Mouse (Mus musculus) brown adipose tissue, adult 24 weeks (tissue): ENCODE measurements around the gene Rxrb. TPM values are rescaled to one million over a fixed set of nuclear protein-coding genes. Genes with fewer than 3 reads are reported as not detected.

Experiments
- H3K27ac ChIP-seq: fragments of 200-500 bp; replicated peaks from 2 replicates; pipeline ENCODE4 v1.5.1; 2012; ENCODE audit warnings: low read depth, mild to moderate bottlenecking, low read length
- H3K4me1 ChIP-seq: fragments of 200-500 bp; 2 replicates; pipeline ENCODE4 v1.6.1; 2012; ENCODE audit warnings: low read length, mixed read lengths; ENCODE audit not compliant: control insufficient read depth, insufficient read depth, insufficient read length
- H3K4me3 ChIP-seq: fragments of 200-500 bp; 2 replicates; pipeline ENCODE4 v1.5.1; 2012; ENCODE audit warnings: low read depth, mild to moderate bottlenecking, low read length, moderate library complexity; ENCODE audit not compliant: insufficient read depth
- polyA plus RNA-seq: library from polyadenylated mRNA; stranded (reverse); fragments of >200 nt; gene quantifications from 2 replicates; pipeline ENCODE4 v1.2.4, GENCODE M21; 2012; ENCODE audit not compliant: missing spikeins, insufficient read depth, insufficient read length

Rxrb gene
- polyA plus RNA-seq, 1 experiment: 23.6 TPM

GRCm38 (mm10) chr17:34029890-34030595 lies 1.6 kb upstream of the Rxrb start:
- H3K4me1 ChIP-seq: peaks cover 18% of the 10 kb centered on the region; the same call in 1 of the 2 replicates
- peak overlapping the region; percentile 88 for H3K4me3 ChIP-seq
- H3K27ac ChIP-seq: no peak overlapping the region

DNA sequence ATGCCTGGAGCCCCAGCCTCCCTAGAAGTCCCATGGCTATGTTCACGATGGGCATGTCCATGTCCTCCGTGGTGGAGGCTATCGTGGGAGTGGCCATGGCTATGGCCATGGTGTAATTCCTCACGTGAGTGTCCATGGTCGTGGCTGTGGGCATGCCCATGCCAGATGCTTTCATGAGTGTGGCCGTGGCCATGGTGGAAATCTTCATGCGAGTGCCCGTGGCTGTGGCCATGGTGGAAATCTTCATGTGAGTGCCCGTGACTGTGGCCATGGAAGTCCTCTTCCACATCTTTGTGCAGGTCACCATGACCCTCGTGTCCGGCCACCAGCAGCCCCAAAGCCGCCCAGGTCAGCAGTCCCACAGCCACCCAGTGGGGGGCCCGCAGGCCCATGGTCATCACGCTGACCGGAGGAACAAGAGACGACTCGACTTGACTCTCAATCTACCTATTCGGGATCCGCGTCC lies 718 bp upstream of the Rxrb start:
- Histone ChIP-seq H3K4me1 (peaks cover 18% of the 10 kb centered on the region; the same call in 1 of the 2 replicates), H3K4me3 (peak overlapping the region; percentile 88), H3K27ac (peak overlapping the region; percentile 85)

DNA sequence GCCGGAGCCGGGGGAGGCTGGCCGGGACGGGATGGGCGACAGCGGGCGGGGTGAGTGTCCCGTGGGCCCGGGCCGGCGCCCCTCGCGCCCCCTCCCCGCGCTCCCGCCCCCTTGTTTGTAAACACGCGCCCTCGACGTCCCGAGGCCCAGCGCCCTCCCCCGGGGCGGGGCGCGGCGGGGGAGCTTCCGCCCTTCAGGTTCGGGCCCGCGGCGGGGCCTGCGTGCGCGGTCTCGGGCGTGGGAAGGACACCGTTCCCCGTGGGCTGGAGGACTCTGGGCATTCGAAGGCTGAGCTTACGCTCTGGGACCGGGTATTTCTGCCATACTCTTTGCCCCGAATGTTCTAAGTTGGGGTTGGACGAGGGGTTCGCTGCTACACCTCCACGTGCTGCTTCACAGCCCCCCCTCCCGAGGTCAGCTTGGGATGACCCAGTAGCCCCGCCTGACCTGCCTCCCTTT lies 591 bp downstream of the Rxrb start:
- Histone ChIP-seq H3K4me3 (peak overlapping the region; percentile 71), H3K27ac (peak overlapping the region; percentile 80), H3K4me1 (peaks cover 15% of the 10 kb centered on the region; the same call in 1 of the 2 replicates)

GRCm38 (mm10) chr17:34032806-34033205 lies 1.2 kb downstream of the Rxrb start:
- Histone ChIP-seq H3K4me3 (peak overlapping the region; percentile 71), H3K27ac (peak overlapping the region; percentile 80), H3K4me1 (peaks cover 14% of the 10 kb centered on the region; the same call in 1 of the 2 replicates)

DNA sequence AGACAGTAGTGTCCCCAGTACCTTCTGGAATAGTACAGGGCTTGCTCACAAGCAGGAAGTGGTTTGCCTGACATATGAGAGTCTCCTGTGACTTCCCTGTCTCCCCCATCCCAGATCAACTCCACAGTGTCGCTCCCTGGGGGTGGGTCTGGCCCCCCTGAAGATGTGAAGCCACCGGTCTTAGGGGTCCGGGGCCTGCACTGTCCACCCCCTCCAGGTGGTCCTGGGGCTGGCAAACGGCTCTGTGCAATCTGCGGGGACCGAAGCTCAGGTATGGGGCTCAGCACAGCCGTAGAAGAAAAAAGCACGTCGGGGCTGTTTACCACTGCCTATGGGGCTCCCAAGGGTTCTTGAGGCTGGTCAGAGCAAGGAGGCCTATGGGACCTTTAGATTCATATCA lies 1.8 kb downstream of the Rxrb start:
- peaks cover 14% of the 10 kb centered on the region; the same call in 1 of the 2 replicates for H3K4me1 ChIP-seq

DNA sequence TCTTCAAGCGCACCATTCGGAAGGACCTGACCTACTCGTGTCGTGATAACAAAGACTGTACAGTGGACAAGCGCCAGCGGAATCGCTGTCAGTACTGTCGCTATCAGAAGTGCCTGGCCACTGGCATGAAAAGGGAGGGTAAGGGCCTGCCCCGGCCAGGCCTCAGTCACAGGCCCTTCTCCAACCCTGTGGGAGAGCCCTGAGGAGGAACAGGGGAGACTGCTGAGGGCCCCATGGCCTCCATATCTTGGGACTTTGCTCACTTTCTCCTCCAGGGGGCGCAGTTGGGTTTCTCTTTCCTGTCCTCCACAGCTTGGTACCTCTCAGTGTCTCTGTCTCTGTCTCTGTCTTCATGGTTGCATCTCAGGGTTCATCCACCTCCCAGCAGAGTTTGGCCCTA lies 2.5 kb downstream of the Rxrb start:
- H3K4me1 ChIP-seq: peaks cover 14% of the 10 kb centered on the region; the same call in 1 of the 2 replicates
- H3K27ac ChIP-seq: no peak overlapping the region
- H3K4me3 ChIP-seq: no peak overlapping the region

More for the DNA sequence above, 1.8 kb downstream of the Rxrb start:
- peak overlapping the region; percentile 71 for H3K4me3 ChIP-seq
- H3K27ac ChIP-seq: no peak overlapping the region

- Histone ChIP-seq H3K4me1 (peaks cover 5% of the 10 kb centered on the region; the same call in 1 of the 2 replicates), H3K4me3 (no peak overlapping the region), H3K27ac (no peak overlapping the region)
Measured at GRCm38 (mm10) chr17:34035517-34035916, 3.9 kb downstream of the Rxrb start.

DNA sequence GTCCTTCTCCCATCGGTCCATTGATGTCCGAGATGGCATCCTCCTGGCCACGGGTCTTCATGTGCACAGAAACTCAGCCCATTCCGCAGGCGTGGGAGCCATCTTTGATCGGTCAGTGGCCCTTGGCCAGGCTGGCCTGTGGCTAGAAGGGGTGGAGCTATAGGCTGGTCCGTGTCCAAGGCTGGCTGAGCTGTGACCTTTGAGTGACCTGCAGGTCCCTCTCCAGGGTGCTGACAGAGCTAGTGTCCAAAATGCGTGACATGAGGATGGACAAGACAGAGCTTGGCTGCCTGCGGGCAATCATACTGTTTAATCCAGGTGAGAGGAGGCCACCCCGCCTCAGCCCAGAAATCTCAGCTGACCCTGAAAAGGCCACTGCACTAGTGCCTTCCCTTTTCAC lies 5.0 kb downstream of the Rxrb start:
- H3K27ac ChIP-seq: no peak overlapping the region
- no peak overlapping the region for H3K4me3 ChIP-seq
- peaks cover 6% of the 10 kb centered on the region; the same call in 1 of the 2 replicates for H3K4me1 ChIP-seq

GRCm38 (mm10) chr17:34037241-34037640 lies 5.6 kb downstream of the Rxrb start:
- H3K4me3 ChIP-seq: no peak overlapping the region
- H3K27ac ChIP-seq: no peak overlapping the region
- peaks cover 6% of the 10 kb centered on the region; the same call in 1 of the 2 replicates for H3K4me1 ChIP-seq

DNA sequence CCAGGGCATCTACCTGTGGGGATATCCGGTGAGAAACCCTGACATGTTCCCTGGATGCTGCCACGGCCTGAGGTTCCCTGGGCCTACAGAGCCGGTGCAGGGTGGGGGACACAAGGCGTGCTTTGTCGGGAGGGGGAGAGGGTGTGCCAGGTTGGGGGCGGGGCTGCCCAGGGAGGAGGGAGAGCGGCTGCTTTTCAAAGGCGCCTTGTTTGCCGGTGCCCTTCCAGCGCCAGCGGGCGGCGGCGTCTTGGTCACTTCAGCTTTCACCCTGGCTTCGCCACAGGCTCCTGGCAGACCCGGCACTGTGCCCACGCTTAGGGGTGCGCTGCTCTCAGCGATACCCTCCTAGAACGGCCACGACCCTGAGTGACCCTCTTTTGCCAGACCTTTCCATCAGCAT lies 6.8 kb downstream of the Rxrb start:
- Histone ChIP-seq H3K4me1 (peaks cover 6% of the 10 kb centered on the region; the same call in 1 of the 2 replicates), H3K4me3 (no peak overlapping the region), H3K27ac (no peak overlapping the region)

DNA sequence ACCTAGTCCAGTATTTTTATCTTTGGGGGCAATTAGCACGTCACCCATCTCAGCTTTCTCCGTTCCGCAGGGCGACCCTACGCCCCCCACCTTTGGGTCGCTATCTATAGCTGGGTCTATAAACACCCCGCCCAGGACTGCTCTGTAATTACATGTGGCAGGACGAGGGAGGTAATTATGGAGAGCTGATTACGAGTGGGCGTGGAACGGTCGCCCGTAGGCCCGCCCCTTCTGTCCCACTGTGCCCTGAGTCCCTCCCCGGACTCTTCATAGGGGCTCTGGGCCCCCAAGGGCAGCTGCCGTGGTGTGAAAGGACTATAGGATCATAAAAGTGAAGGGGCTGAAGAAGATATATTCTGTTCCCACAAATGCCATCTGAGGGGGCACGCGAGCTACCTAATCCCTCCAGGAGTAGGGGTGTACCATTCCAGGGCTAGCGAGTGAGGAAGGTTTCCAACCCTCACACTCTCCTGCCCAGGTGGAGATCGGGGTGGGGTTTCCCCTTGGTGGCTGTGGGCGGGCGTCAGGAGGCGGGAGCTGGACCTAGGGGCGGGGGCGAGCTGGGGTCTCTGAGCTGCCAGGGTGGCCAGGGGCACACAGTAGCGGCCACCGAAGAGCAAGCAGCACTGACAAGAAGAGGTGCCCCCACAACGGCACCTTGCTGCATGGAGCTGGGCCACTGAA lies 7.4 kb downstream of the Rxrb start, which contains the start of gene Col11a2:
Gene Col11a2 (plus strand): TSS at position 560 of the 684 bp plus-strand sequence.
- H3K4me1 ChIP-seq: peaks cover 6% of the 10 kb centered on the region; the same call in 1 of the 2 replicates
- H3K4me3 ChIP-seq: no peak within 1 kb of the TSS
- no peak within 1 kb of the TSS for H3K27ac ChIP-seq

- H3K4me1 ChIP-seq: peaks cover 6% of the 10 kb centered on the region; the same call in 1 of the 2 replicates
- H3K27ac ChIP-seq: no peak overlapping the region
- no peak overlapping the region for H3K4me3 ChIP-seq
Measured at GRCm38 (mm10) chr17:34039562-34040450, 8.2 kb downstream of the Rxrb start.

GRCm38 (mm10) chr17:34045941-34046340 lies 14.3 kb downstream of the Rxrb start:
- Histone ChIP-seq H3K4me1 (0 out of 2 replicates have a peak, but pooled peaks cover 4% of the 10 kb centered on the region), H3K27ac (no peak overlapping the region), H3K4me3 (no peak overlapping the region)

DNA sequence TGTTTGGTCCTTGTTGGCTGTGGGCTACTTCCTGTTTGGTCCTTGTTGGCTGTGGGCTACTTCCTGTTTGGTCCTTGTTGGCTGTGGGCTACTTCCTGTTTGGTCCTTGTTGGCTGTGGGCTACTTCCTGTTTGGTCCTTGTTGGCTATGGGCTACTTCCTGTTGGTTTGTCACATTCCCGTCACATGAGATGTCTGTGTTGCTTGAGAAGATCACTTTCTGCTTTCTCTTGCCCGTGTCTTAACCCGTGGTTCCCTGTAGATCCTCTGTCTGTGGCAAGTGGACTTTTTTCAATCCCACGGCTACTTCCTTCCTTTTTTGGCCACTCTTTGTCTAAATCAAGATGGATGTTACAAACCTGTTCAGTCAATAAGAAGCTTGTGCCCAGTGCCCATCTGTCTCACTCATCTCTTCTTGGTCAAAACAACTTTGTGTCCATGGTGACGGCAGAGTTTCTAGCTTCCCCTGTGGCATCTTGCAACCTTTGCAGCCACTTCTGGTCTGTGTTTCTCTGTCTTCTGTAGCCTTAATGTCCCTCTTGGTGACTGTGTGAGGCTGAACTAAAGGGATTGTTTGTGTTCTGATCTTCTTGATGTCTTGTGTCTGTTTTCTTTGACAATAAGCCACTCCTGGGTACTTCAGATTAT lies 15.9 kb downstream of the Rxrb start:
- Histone ChIP-seq H3K27ac (no peak overlapping the region), H3K4me1 (no peaks in the 10 kb centered on the region), H3K4me3 (no peak overlapping the region)
